Mouse (Mus musculus) midbrain, embryonic 15.5 days (tissue): ENCODE results near the gene Serf1. TPM values are rescaled to one million over a fixed set of nuclear protein-coding genes. Genes with fewer than 3 reads are reported as not detected.

Source experiments
- ATAC-seq: fragments of 200-750 bp; cut with Nextera tagmentation; replicated peaks from 2 replicates; pipeline ENCODE4 v1.8.0; 2017; ENCODE audit warnings: moderate TSS enrichment
- H3K27ac ChIP-seq: fragments of 300-500 bp; sonication (generic); 2 replicates; pipeline ENCODE4 v1.5.1; 2015; ENCODE audit warnings: mild to moderate bottlenecking, inconsistent platforms
- H3K27me3 ChIP-seq: fragments of 300-500 bp; sonication (generic); replicated peaks from 2 replicates; pipeline ENCODE4 v1.6.1; 2015; ENCODE audit warnings: inconsistent platforms
- H3K36me3 ChIP-seq: fragments of 300-500 bp; sonication (generic); replicated peaks from 2 replicates; pipeline ENCODE4 v1.6.1; 2015; ENCODE audit warnings: inconsistent platforms
- H3K4me1 ChIP-seq: fragments of 300-500 bp; sonication (generic); 2 replicates; pipeline ENCODE4 v1.6.1; 2015; ENCODE audit warnings: inconsistent platforms
- H3K4me2 ChIP-seq: fragments of 300-500 bp; sonication (generic); 2 replicates; pipeline ENCODE4 v1.6.1; 2015; ENCODE audit warnings: inconsistent platforms, mild to moderate bottlenecking, moderate library complexity
- H3K4me3 ChIP-seq: fragments of 300-500 bp; sonication (generic); 2 replicates; pipeline ENCODE4 v1.5.1; 2015; ENCODE audit warnings: mild to moderate bottlenecking, inconsistent platforms
- H3K9ac ChIP-seq: fragments of 300-500 bp; sonication (generic); 2 replicates; pipeline ENCODE4 v1.6.1; 2015; ENCODE audit warnings: mild to moderate bottlenecking, inconsistent platforms
- H3K9me3 ChIP-seq: fragments of 300-500 bp; sonication (generic); 2 replicates; pipeline ENCODE4 v1.6.1; 2016; ENCODE audit warnings: inconsistent platforms
- WGBS: fragments of 180-500 bp; shearing (Covaris S2); methylation state at CpG from one replicate; pipeline ENCODE4 v1.1.7; 2015; ENCODE audit warnings: mixed read lengths; 5-methylcytosine and 5-hydroxymethylcytosine counted together
- polyA plus RNA-seq: library from polyadenylated mRNA; unstranded; fragments of >200 nt; fragmentation: Nextera tagmentation; extraction: Ambion mirVana; gene quantifications from 2 replicates; pipeline ENCODE4 v1.2.1, GENCODE M21; 2015

The Serf1 gene
- polyA plus RNA-seq, result 359 and 394 TPM in 2 replicates

- H3K27ac ChIP-seq, result peak within 1 kb of the TSS; percentile 84
- H3K4me3 ChIP-seq, result peak within 1 kb of the TSS; percentile 74
- H3K9ac ChIP-seq, result peak within 1 kb of the TSS; percentile 69
- WGBS, result under 1% methylated on average over 67 of the region's 76 CpGs
- H3K4me2 ChIP-seq, result peak within 1 kb of the TSS; percentile 73
- H3K4me1 ChIP-seq, result peaks cover 24% of the 10 kb centered on the region
- H3K27me3 ChIP-seq, result 0 out of 2 replicates have a peak, but pooled peaks cover 4% of the 10 kb centered on the region
- 0 out of 2 replicates have a peak, but pooled peaks cover 4% of the 10 kb centered on the region for H3K36me3 ChIP-seq
- no peaks in the 10 kb centered on the region for H3K9me3 ChIP-seq
- peak; percentile 83 for ATAC-seq
These were observed at the start of gene Serf1 for GRCm38 (mm10) chr13:100107652-100108472. Serf1 (plus strand) TSS chr13:100108012.

GRCm38 (mm10) chr13:100063936-100064335, 43.9 kb upstream of the Serf1 start:
- Histone ChIP-seq H3K9me3 (no peaks in the 10 kb centered on the region), H3K27me3 (no peaks in the 10 kb centered on the region), H3K27ac (no peak overlapping the region), H3K4me2 (no peak overlapping the region), H3K9ac (no peak overlapping the region), H3K4me1 (no peaks in the 10 kb centered on the region), H3K4me3 (no peak overlapping the region), H3K36me3 (peaks cover 58% of the 10 kb centered on the region)
- WGBS, result 96% methylated on average over 3 of the region's 3 CpGs
- no peak for ATAC-seq

GRCm38 (mm10) chr13:100067821-100068220, 40.0 kb upstream of the Serf1 start:
- Histone ChIP-seq H3K4me1 (no peaks in the 10 kb centered on the region), H3K9ac (no peak overlapping the region), H3K4me3 (no peak overlapping the region), H3K4me2 (no peak overlapping the region), H3K9me3 (no peaks in the 10 kb centered on the region), H3K27ac (no peak overlapping the region), H3K36me3 (peaks cover 47% of the 10 kb centered on the region), H3K27me3 (no peaks in the 10 kb centered on the region)
- 89% methylated on average over 6 of the region's 6 CpGs for WGBS
- ATAC-seq, result no peak

- no peak for ATAC-seq
- 93% methylated on average over 8 of the region's 8 CpGs for WGBS
- H3K27ac ChIP-seq, result no peak overlapping the region
- H3K9me3 ChIP-seq, result no peaks in the 10 kb centered on the region
- H3K27me3 ChIP-seq, result no peaks in the 10 kb centered on the region
- no peak overlapping the region for H3K4me2 ChIP-seq
- no peaks in the 10 kb centered on the region for H3K4me1 ChIP-seq
- H3K36me3 ChIP-seq, result peaks cover 41% of the 10 kb centered on the region
- H3K4me3 ChIP-seq, result no peak overlapping the region
- no peak overlapping the region for H3K9ac ChIP-seq
These were observed 36.3 kb upstream of the Serf1 start for GRCm38 (mm10) chr13:100071473-100071872.

GRCm38 (mm10) chr13:100098808-100099207, 9.0 kb upstream of the Serf1 start:
- Histone ChIP-seq H3K27ac (no peak overlapping the region), H3K27me3 (no peaks in the 10 kb centered on the region), H3K9ac (no peak overlapping the region), H3K36me3 (peaks cover 30% of the 10 kb centered on the region), H3K4me3 (no peak overlapping the region), H3K4me1 (peaks cover 21% of the 10 kb centered on the region), H3K9me3 (no peaks in the 10 kb centered on the region), H3K4me2 (no peak overlapping the region)
- ATAC-seq, result no peak
- 94% methylated on average over 6 of the region's 6 CpGs for WGBS

- peak; percentile 5 for ATAC-seq
- no peaks in the 10 kb centered on the region for H3K9me3 ChIP-seq
- peak overlapping the region; percentile 83 for H3K27ac ChIP-seq
- peak overlapping the region; percentile 83 for H3K4me3 ChIP-seq
- 4% methylated on average over 15 of the region's 15 CpGs for WGBS
- H3K4me1 ChIP-seq, result peaks cover 25% of the 10 kb centered on the region
- 0 out of 2 replicates have a peak, but pooled peaks cover 4% of the 10 kb centered on the region for H3K36me3 ChIP-seq
- H3K9ac ChIP-seq, result peak overlapping the region; percentile 76
- 0 out of 2 replicates have a peak, but pooled peaks cover 4% of the 10 kb centered on the region for H3K27me3 ChIP-seq
- H3K4me2 ChIP-seq, result peak overlapping the region; percentile 68
These were observed 4.7 kb upstream of the Serf1 start for GRCm38 (mm10) chr13:100103052-100103658.

GRCm38 (mm10) chr13:100103748-100104254, 4.0 kb upstream of the Serf1 start, which contains the start of gene Bdp1:
Bdp1 (minus strand) TSS chr13:100104070.
- peak within 1 kb of the TSS; percentile 76 for H3K9ac ChIP-seq
- peaks cover 28% of the 10 kb centered on the region for H3K4me1 ChIP-seq
- peak within 1 kb of the TSS; percentile 83 for H3K27ac ChIP-seq
- peak within 1 kb of the TSS; percentile 68 for H3K4me2 ChIP-seq
- peak within 1 kb of the TSS; percentile 83 for H3K4me3 ChIP-seq
- 0 out of 2 replicates have a peak, but pooled peaks cover under 1% of the 10 kb centered on the region for H3K36me3 ChIP-seq
- under 1% methylated on average over 44 of the region's 44 CpGs for WGBS
- peak; percentile 83 for ATAC-seq
- no peaks in the 10 kb centered on the region for H3K9me3 ChIP-seq
- 0 out of 2 replicates have a peak, but pooled peaks cover 4% of the 10 kb centered on the region for H3K27me3 ChIP-seq

GRCm38 (mm10) chr13:100112218-100112972, 4.6 kb downstream of the Serf1 start:
- Histone ChIP-seq H3K27me3 (no peaks in the 10 kb centered on the region), H3K4me2 (no peak overlapping the region), H3K9ac (no peak overlapping the region), H3K36me3 (peaks cover 20% of the 10 kb centered on the region), H3K27ac (no peak overlapping the region), H3K4me1 (peaks cover 18% of the 10 kb centered on the region), H3K4me3 (no peak overlapping the region), H3K9me3 (no peaks in the 10 kb centered on the region)
- WGBS, result 40% methylated on average over 5 of the region's 5 CpGs
- ATAC-seq, result no peak

GRCm38 (mm10) chr13:100123970-100124369, 16.2 kb downstream of the Serf1 start:
- H3K4me2 ChIP-seq, result peak overlapping the region; percentile 82
- H3K27me3 ChIP-seq, result no peaks in the 10 kb centered on the region
- 81% methylated on average over 3 of the region's 3 CpGs for WGBS
- no peaks in the 10 kb centered on the region for H3K9me3 ChIP-seq
- H3K27ac ChIP-seq, result no peak overlapping the region
- ATAC-seq, result peak; percentile 24
- peak overlapping the region; percentile 83 for H3K9ac ChIP-seq
- peak overlapping the region; percentile 82 for H3K4me3 ChIP-seq
- H3K36me3 ChIP-seq, result peaks cover 13% of the 10 kb centered on the region
- H3K4me1 ChIP-seq, result peaks cover 17% of the 10 kb centered on the region

- WGBS, result 5% methylated on average over 42 of the region's 42 CpGs
- peak; percentile 100 for ATAC-seq
- no peaks in the 10 kb centered on the region for H3K27me3 ChIP-seq
These were observed 16.8 kb downstream of the Serf1 start, which contains the start of gene Smn1 for GRCm38 (mm10) chr13:100124423-100125257. Smn1 (plus strand) TSS chr13:100124852.

GRCm38 (mm10) chr13:100125258-100125643, 17.4 kb downstream of the Serf1 start:
- Histone ChIP-seq H3K9ac (peak overlapping the region; percentile 83), H3K4me1 (peaks cover 17% of the 10 kb centered on the region), H3K9me3 (no peaks in the 10 kb centered on the region), H3K4me3 (peak overlapping the region; percentile 82), H3K27ac (no peak overlapping the region), H3K36me3 (peaks cover 21% of the 10 kb centered on the region), H3K27me3 (no peaks in the 10 kb centered on the region), H3K4me2 (peak overlapping the region; percentile 82)
- WGBS, result 6% methylated on average over 10 of the region's 10 CpGs
- peak; percentile 60 for ATAC-seq

More at GRCm38 (mm10) chr13:100124423-100125257, 16.8 kb downstream of the Serf1 start, which contains the start of gene Smn1:
- peak within 1 kb of the TSS; percentile 83 for H3K9ac ChIP-seq
- peaks cover 17% of the 10 kb centered on the region for H3K4me1 ChIP-seq
- H3K36me3 ChIP-seq, result peaks cover 19% of the 10 kb centered on the region
- H3K4me2 ChIP-seq, result peak within 1 kb of the TSS; percentile 82
- peak within 1 kb of the TSS; percentile 82 for H3K4me3 ChIP-seq
- no peaks in the 10 kb centered on the region for H3K9me3 ChIP-seq
- H3K27ac ChIP-seq, result peak within 1 kb of the TSS; percentile 67
